In the genomic region with DNA sequence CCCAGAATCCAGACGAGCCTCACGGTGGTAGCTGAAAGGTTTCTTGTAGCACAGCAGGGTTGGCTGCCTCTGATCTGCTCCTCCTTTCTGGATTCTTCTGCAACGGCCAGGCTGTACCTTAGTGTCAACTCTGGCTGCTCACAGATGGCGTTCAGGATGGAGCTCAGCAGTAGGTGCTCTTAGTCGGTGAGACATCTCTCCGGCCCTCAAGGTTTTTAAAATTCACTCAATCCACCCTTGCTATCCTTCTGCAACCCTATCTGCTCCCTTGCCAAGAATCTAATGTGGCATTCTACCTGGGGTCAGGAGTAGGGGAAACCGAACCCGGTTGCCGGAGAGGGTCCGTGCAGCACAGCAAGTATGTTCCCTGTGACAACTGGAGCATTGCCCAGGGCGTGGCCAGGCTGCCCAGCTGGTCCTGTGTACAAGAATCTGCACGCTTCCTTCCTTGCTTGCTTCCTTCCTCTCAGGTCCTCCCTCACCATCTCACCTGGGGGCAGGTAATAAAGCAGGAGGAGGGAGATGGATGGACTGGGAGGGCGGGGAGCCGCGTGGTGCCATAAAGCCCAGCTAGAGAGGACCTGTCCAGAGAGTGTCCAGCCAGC, we compare ENCODE assay signal across 9 mouse cellular contexts. TPM values are rescaled to one million over a fixed set of nuclear protein-coding genes. Genes with fewer than 3 reads are reported as not detected.
DNase-seq lines count a peak whose midpoint lies in the region; ATAC-seq and TF ChIP-seq lines count a peak whose summit lies in the region.
"Had no signal": no experiment of that assay in that cellular context is flagged by ENCODE, and none has a peak within 500 bp of the region (broad histone marks: within the 10 kb centered on the region; RNA-seq: fewer than 3 reads in every experiment).

Bhlha9 (plus strand) TSS at position 600 of the 605 bp plus-strand sequence.

- peak within 1 kb of the TSS; percentile 37 for H3K9ac ChIP-seq in midbrain, embryonic 15.5 days

- WGBS in hindbrain, embryonic 10.5 days, result 56% methylated on average over 15 of the region's 15 CpGs
- 52% methylated on average over 15 of the region's 15 CpGs for WGBS in midbrain, embryonic 15.5 days

- H3K4me3 ChIP-seq in layer of hippocampus, adult 2 months, result peak within 1 kb of the TSS; percentile 56
- peak within 1 kb of the TSS; percentile 50 for H3K4me3 ChIP-seq in hindbrain, embryonic 10.5 days
- peak within 1 kb of the TSS; percentile 37 for H3K4me3 ChIP-seq in midbrain, embryonic 15.5 days

- peak within 1 kb of the TSS; percentile 95 for H3K27ac ChIP-seq in layer of hippocampus, adult 2 months
- H3K27ac ChIP-seq in hindbrain, embryonic 10.5 days, result peak within 1 kb of the TSS; percentile 4; the same call in 1 of the 2 replicates
- no peak within 1 kb of the TSS for H3K27ac ChIP-seq in midbrain, embryonic 15.5 days

- peak within 1 kb of the TSS; percentile 66 for H3K4me2 ChIP-seq in midbrain, embryonic 15.5 days

- peaks cover 19% of the 10 kb centered on the region for H3K4me1 ChIP-seq in hindbrain, embryonic 10.5 days (replicated peaks)
- H3K4me1 ChIP-seq in midbrain, embryonic 15.5 days, result 0 out of 2 replicates have a peak, but pooled peaks cover 3% of the 10 kb centered on the region

- H3K27me3 ChIP-seq in hindbrain, embryonic 10.5 days (ENCODE audit: insufficient read depth, poor library complexity, severe bottlenecking), result peaks cover 94% of the 10 kb centered on the region
- peaks cover 63% of the 10 kb centered on the region for H3K27me3 ChIP-seq in midbrain, embryonic 15.5 days (replicated peaks)
- H3K27me3 ChIP-seq: Patski had no signal

- no peaks in the 10 kb centered on the region for H3K36me3 ChIP-seq in hindbrain, embryonic 10.5 days
- H3K36me3 ChIP-seq in midbrain, embryonic 15.5 days (replicated peaks), result no peaks in the 10 kb centered on the region

- no peak for ATAC-seq in midbrain, embryonic 15.5 days (replicated peaks)
- ATAC-seq: Patski had no signal

- no peaks in the 10 kb centered on the region for H3K9me3 ChIP-seq in hindbrain, embryonic 10.5 days
- no peaks in the 10 kb centered on the region for H3K9me3 ChIP-seq in midbrain, embryonic 15.5 days

- no peak for DNase-seq in layer of hippocampus, adult 2 months (ENCODE audit: low spot score in 2 of 2)
- no peak for DNase-seq in layer of hippocampus, adult 9-11 months
- DNase-seq in cerebellum, adult 8-10 months, result peak; percentile 71
- no peak for DNase-seq in hindbrain, embryonic 10.5 days (ENCODE audit: low spot score)
- no peak for DNase-seq in spleen, postnatal 4 days (ENCODE audit: low spot score in 2 of 2)
- DNase-seq in adrenal gland, adult 8-10 months, result no peak
- DNase-seq in gastrocnemius, adult 8-10 months (ENCODE audit: low spot score in 2 of 2), result no peak

- TF ChIP-seq CTCF in layer of hippocampus, adult 2 months (conservative IDR thresholded peaks at IDR 0.05), result no peak

RNA-seq across cellular contexts. Expression of gene Bhlha9, which starts in this region (rescaled TPM):
- total RNA-seq in layer of hippocampus, adult 2 months (2021), result 1 to 10 TPM; 3.4 to 5.3 TPM
- polyA plus RNA-seq in hindbrain, embryonic 10.5 days (2016; fragmentation: Nextera tagmentation; extraction: Ambion mirVana), result 0.21 TPM in 1 of 2 replicates, not detected in the other
- polyA plus RNA-seq in midbrain, embryonic 15.5 days (2015; fragmentation: Nextera tagmentation; extraction: Ambion mirVana), result 0.92 and 1.1 TPM in 2 replicates
- total RNA-seq in adrenal gland, adult 8-10 months (2022), result not detected
- not detected for total RNA-seq in gastrocnemius, adult 8-10 months (2022)

Comparison
In these comparisons a context has a peak if more than half of its experiments do, and no peak if none do; other contexts are left out.
1. RNA of gene Bhlha9 (total RNA-seq): 3.4 to 5.3 TPM in layer of hippocampus, adult 2 months; not detected in adrenal gland, adult 8-10 months and not detected in gastrocnemius, adult 8-10 months; every median in the first group is over 4 times any median in the second.
2. Peak in every context shown above with its lines, with median percentiles within 50 percentile points of each other: H3K4me3 ChIP-seq.